Mouse (Mus musculus) spleen, postnatal 14 days (tissue): ENCODE measurements around the gene 1700025C18Rik.

Experiments used
- DNase-seq, 2 experiments: peaks; one replicate each; pipeline ENCODE4 v3.0.0; 2021 to 2022; ENCODE audit warnings: low spot score in 2 of 2

Gene 1700025C18Rik

DNA sequence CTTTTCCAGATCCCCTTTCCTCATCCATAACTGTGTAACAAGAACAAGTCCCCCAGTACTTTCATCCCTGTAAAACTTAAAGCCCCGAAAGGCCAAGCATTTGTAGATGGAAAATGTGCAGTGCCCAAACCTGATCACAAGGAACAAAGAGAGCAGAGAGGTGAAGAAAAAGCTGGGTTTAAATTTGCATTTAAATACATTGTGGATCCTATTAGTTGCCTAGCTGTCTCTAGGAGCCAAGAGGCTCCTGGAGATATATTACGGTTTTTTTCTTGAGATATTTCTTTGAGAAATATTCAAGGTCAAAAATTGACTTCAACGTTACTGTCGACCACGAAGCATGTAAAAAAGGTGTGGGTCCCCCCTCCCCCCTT, 55.5 kb downstream of the 1700025C18Rik start:
- DNase-seq, result no peak

DNA sequence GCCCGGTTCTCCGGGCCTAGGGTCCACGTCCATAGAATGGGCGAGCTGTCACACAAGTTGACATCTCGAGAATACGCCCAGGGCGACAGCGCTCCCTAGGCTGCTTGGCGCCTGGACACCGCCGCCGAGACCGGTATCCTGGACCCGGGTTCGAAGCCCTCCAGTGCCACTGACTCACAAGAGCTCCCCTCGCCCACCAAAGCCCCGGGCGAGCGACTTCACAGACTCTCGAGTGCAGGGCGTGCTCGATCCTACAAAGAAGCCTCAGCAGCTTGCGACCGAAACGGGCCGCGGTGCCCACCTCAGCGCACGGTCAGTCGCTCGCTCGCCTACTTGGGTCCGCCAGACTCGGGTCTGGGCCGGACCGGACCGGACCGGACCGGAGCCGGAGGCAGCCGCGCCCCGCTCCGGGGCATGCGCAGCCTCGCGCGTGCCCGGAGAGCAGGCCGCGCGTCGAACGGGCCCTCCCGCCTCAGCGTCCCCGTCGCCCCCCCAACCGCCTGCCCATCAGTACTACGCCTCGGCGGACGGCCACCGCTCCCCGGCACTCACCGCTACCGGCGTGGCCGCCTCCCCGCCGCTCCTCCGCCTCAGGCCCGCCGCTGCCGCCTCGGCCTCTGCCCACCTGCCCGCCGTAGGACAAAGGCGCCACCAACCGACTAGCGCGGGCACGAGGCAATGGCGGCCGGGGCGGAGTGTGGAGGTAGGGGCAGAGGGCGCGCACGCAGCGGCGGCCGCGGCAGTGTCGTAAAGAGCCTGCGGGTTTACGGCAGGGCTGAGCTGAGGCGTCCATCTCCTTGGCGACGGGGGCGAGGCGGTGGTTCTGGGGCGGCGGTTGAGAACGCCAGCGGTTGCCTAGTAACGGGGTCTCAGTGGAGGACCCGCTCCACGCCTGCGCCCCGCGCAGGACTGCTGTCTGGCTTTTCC, 56.2 kb downstream of the 1700025C18Rik start, which contains the start of gene Ncoa5:
Ncoa5 (minus strand) TSS at position 737 of the 927 bp plus-strand sequence.
- peak; percentile 92 to 96 for DNase-seq

DNA sequence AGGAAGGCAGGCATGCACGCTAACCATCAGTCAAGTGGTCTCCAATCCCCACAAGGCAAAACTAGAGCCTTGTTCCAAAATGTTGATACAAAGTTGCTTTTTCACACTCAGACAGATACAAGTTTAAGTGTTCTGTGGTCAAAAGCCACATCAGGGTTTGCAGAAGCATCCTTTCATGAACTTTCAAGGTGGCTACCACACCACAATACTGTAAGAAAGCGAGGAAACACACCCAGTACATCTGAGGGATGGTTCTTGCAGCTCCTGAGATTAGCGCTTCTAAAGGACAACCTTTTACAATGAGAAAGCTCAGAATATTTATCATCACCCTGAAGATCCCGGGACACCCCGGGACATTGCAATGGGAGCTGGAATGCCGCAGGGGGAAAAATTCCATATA, 57.2 kb downstream of the 1700025C18Rik start:
- no peak for DNase-seq

DNA sequence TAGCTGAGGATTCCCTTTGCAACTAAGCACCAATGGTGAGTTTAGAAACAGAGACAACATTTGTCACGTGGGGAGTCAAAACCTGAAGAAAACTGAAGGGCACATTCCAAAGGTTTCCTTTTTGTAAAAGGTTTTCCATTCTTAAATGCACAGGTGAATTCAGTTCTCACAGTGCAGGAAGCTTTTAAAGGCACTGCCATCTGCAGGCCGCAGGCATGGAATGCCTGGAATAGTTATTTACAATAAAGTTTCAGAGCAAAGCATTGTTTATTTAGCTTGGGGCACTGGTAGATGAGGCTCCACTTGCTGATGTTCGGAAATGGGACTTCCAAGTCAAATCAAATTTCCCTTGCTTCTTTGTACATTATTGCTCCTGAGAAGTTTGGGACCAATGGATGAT, 58.0 kb downstream of the 1700025C18Rik start:
- no peak for DNase-seq
